Mouse (Mus musculus) layer of hippocampus, adult 11-12 months (tissue): Measurements from ENCODE around the gene H1foo.

Experiments used
- DNase-seq: peaks from one replicate; pipeline ENCODE4 v3.0.0; 2022; ENCODE audit warnings: low spot score

The H1foo gene

GRCm38 (mm10) chr6:115986472-115987095, 41.8 kb downstream of the H1foo start:
- no peak for DNase-seq

DNA sequence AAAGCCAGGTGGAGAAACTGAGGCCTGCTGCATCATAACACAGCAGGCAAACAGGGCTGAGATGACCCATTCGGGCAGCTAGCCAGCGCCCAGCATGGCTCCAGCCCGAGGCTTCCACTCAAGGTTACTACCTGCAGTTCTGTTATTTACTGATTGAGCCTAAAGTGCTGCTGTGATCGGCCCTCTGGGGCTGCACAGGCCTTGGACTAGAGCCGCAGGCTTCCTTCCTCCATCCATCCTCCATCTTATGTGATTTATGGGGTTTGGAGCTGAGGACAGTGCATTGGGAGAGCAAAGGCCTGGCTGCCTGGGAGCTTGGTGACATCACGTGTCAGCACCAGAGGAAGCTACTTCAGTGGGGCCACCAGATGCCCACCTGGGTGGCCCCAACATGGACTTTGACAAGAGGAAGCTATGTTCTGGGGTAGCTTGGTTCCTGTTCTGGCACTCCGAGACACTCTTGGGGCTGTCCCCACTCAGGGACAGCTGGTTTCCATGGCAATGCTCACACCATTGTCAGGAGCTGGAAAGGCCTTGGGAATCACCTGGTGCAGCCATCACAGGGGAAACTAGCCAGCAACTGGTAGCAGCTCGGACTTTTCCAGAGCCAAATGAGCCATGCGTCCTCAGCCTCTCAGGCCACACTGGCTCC, 42.5 kb downstream of the H1foo start:
- DNase-seq, result no peak

- no peak for DNase-seq
Measured at GRCm38 (mm10) chr6:115989032-115989431, 44.3 kb downstream of the H1foo start.

GRCm38 (mm10) chr6:115989607-115990006, 44.9 kb downstream of the H1foo start:
- DNase-seq, result peak; percentile 41

- no peak for DNase-seq
Measured at GRCm38 (mm10) chr6:115990056-115990455, 45.3 kb downstream of the H1foo start.

- no peak for DNase-seq
Measured at GRCm38 (mm10) chr6:115990479-115990878, 45.7 kb downstream of the H1foo start.

- DNase-seq, result no peak
Measured at GRCm38 (mm10) chr6:115991108-115991880, 46.6 kb downstream of the H1foo start.

- DNase-seq, result no peak
Measured at GRCm38 (mm10) chr6:115991881-115992620, 47.3 kb downstream of the H1foo start.

DNA sequence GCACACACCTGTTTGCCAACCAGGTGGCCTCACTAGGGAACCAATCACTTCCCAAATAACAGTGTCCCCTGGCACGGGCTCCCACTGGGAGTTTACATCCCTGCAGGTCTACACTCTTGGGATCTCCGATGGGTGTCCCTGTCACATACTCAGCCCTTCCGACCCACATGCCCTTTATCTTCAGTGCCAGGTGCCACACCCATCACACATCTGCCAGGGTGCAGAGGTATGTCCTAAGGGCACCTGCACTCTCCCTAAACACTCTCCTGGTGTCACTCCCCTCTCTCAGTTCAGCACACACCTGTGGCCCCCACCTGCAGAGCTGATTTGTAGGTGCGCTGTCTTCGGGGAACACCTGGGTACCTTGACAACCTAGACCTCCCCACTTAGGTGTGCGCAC, 48.2 kb downstream of the H1foo start:
- DNase-seq, result no peak

GRCm38 (mm10) chr6:115993463-115994145, 48.9 kb downstream of the H1foo start:
- no peak for DNase-seq

DNA sequence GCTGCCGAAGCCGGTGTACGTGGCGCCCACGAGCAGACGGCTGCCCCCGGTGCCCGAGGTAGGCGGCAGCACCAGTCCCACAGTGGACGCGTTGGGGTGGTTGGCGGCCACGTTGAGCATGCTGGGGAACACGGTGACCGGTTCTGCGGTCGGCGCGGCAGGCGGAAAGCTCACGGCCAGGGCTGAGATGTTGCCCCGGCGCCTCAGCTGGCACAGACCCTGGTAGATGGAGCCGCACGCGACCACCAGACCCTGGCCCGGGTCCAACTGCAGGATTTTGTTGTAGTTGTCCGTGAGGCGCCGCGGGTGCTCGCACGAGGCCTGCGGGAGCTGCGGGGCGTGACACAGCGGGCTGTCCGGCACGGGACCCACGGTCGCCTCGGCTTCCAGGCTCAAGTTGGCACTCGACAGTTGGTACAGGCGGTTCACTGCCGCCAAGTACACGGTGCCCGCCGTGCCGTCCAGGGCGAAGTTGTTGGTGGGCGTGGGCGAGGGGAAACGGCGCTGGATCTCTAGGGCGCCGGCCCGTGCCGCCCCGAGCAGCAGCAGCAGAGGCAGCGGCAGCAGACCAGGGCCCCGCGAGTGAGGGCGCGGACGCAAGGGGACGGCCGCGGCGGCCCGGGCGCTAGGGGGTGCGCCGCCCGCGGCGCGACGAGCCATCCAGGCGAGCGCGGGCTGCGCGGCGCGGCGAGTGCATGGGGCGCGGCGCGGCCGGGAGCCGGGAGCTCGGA, 49.6 kb downstream of the H1foo start:
- DNase-seq, result peak; percentile 49

DNA sequence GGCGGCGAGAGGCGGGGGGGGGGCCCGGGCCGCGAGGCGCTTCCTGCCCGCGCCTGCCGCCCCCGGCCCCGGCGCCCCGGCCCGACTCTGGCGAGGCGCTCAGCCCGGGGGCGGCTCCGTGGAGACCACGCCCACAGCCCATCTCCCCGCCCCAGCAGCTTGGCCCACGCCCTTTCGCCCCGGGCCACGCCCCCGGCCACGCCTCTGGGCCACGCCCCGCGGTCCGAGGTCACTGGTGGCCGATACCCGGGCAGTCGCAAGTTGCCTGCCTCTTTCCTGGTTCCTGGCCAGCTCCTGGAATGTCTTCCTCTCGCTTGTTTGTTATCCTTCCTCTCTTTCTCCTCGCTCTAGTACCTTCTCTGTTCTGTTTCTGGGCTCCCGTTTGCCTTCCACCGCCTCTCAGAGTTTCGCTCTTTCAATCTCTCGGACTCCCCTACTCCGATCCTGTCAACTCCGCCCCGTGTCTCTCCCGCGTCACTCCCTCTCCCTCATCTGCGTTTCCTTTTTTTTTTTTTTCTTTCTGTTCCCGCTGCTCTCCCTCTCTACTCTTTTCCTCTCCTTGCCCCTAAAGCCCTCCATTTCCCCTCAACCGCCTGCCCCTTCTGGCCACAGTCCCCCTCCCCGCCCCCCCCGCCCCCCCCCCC, 50.3 kb downstream of the H1foo start, which contains the start of gene Plxnd1:
Gene Plxnd1, minus strand, starts transcription at position 129 of the 644 bp plus-strand sequence.
- peak; percentile 90 for DNase-seq

- no peak for DNase-seq
Measured at GRCm38 (mm10) chr6:115995531-115995941, 50.8 kb downstream of the H1foo start.

DNA sequence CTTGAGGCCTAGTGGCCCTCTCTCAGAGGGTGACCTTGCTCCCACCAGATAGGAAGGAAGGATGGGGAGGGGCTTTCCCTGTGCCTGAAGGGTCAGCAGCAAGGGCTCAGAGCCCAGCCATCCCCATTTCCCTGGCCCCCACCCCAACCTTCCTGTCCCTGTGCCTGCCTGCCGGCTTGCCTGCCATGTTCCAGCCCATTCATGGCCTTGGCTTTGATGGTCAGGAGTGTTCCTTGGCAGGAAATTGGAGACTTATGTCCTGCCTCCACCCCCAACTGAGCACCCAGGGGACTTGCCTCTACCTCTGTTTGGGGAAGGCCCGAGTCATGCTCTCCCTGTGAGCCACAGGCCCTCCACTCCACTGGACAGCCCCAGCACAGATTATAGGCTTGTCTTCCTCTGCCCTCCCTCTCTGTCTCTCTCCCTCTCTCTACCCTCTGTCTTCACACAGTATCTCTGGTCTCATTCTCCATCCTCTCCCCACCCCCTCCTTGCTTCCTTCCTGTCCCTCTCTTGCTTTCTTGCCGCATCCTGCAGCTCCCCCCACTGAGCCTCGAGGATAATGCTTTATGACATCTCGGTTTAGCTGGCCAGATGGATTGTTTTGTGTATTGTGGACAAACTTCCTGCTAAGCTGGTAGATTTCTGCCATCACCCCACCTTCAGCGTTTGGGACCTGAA, 51.6 kb downstream of the H1foo start:
- no peak for DNase-seq

- no peak for DNase-seq
Measured at GRCm38 (mm10) chr6:115997726-115998311, 53.1 kb downstream of the H1foo start.

- DNase-seq, result no peak
Measured at GRCm38 (mm10) chr6:115998758-115999157, 54.0 kb downstream of the H1foo start.

GRCm38 (mm10) chr6:115999227-115999626, 54.5 kb downstream of the H1foo start:
- DNase-seq, result no peak
